Mouse (Mus musculus): ENCODE measurements around the gene Ccdc103.

Ccdc103 gene

DNA sequence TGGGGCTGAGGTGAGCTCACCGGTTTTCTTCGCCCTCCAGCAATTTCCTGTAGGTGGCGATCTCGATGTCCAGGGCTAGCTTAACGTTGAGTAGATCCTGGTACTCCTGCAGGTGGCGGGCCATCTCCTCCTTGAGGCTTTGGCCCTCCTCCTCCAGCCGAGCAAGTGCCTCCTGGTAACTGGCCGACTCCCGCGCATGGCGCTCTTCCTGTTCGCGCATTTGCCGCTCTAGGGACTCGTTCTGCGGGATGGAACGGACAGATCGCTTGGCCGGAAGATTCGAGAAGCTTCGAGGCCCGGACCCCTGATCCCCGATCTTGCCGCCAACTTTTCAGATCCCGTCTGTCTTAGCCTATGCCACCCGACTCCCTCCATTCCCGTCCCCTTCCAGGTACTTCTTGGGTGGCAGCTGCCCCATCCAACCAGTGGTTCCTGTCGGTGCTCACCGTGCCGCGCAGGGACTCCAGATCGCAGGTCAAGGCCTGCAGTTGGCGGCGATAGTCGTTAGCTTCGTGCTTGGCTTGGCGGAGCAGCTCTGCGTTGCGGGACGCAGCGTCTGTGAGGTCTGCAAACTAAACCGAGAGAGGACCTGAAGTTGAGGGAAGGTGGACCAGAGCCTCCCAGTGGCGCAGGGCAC lies 12.1 kb downstream of the Ccdc103 start:
- DNase-seq, result peak; percentile 88 to 89

- no peak for DNase-seq
These were observed 13.7 kb downstream of the Ccdc103 start for GRCm38 (mm10) chr11:102894716-102895115.

DNA sequence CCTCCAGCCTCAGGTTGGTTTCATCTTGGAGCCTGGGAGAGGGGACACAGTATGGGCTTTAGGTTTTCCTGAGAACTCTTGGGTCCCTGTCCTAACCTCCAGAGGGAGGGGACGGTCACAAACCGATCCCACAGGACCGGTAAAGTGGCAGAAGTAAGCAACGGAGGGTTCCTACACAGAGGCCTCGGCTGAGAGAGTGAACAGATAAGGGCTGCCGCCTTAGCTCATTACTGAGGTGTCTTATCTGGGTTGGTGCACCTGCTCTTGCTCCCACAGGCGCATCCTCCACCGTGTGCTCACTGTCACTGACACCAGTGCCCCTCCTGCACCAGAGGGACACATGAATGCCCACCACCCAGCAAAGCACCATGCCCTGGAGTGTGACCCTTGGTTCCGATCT lies 14.8 kb downstream of the Ccdc103 start:
- no peak for DNase-seq

- DNase-seq, result no peak
These were observed 15.6 kb downstream of the Ccdc103 start for GRCm38 (mm10) chr11:102896641-102897040.

DNA sequence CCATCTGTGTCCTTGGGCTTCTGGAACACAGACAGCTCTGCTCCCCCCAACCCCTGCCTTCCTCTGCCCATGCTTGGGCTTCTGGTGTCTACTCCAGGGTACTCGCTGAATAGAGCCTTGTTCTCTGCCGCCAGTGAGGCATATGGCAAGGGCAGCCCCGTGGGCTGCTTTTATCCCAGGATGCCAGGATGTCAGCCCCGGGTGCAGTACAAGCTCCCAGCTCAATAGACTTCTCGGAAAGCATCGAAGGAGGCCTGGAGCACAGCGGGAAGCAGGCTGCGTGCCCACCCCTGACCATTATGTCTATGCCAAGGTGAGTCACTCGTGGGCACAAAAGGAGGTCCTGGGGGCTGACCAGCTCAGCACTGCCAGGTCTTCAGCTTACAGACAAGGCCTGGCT lies 17.4 kb downstream of the Ccdc103 start:
- DNase-seq, result no peak

DNA sequence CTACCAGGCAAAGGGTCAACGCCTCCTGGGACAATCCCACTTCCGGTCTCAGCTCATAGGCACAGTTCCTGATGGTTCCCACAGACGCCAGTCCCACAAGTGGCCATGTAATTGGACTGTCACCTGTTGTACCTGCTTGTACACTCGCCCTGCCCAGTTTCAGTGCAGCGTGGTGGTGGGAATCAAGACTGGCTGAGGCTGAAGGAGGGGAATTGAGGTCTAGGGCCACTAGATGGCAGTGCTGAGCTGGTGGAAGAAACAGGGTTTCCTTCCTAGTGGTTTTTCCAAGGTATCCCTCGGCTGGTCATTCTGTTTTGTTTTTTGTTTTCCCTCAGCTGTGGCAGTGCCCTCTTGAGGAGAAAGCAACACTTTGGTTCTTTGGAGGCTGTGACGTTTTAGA lies 19.8 kb downstream of the Ccdc103 start, which contains the start of gene Gfap:
TSS of gene Gfap (minus strand) at position 150 of the 400 bp plus-strand sequence.
- DNase-seq, result peak; percentile 67 to 90

DNA sequence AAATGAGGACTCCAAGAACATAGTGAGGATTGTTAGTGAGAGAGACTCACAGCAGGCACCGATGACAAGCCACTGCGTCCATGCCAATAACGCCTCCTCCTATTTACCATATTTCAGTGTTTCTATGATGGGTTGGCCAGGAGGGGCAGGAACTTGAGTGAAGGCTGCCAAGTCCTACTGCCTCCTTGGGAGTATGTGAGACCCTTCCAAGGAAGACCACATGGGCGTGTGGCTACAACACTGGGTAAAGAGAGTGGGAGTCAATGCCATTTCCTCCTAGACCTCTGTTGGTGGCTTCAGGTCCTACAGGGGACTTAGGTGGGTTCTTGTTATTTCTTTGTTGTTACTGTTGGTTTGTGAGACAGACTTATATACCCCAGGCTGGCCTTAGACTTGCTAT lies 20.2 kb downstream of the Ccdc103 start:
- no peak for DNase-seq

DNA sequence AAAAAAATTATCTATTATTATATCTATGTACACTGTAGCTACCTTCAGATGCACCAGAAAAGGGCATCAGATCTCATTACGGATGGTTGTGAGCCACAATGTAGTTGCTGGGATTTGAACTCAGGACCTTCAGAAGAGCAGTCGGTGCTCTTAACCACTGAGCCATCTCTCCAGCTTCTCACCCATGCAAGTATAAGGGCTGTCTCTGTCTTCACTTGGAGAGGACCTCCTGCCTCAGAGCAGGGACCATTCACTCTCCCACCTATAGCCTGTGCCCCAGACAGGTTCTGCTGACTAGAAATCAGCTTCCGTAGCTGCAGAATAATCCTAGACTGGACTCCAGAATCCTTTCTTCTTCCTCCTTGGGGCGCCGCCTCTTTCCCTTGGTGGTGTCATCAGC lies 21.1 kb downstream of the Ccdc103 start:
- DNase-seq, result no peak

DNA sequence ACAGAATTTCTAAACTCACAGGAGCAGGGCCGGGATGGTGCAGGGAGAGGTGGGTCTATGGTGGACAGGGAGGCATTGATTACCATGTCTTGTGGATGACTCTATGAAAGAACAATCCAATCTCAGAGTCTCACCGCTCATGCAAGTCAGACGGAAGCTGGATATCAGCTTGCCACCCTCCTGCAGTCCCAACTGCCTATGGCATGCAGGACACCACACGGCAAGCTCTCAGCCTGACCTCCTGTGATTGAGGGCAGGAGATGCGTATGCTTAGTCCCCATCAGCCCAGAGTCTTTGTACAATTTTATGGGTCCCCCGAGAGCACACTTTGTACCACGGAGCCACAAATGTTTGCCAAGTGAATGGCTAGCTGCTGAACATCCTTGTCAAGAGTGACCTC lies 22.6 kb downstream of the Ccdc103 start:
- no peak for DNase-seq

GRCm38 (mm10) chr11:102911376-102911775 lies 30.4 kb downstream of the Ccdc103 start:
- DNase-seq, result no peak

GRCm38 (mm10) chr11:102915380-102915779 lies 34.4 kb downstream of the Ccdc103 start:
- DNase-seq, result no peak

- DNase-seq, result no peak
These were observed 37.1 kb downstream of the Ccdc103 start for GRCm38 (mm10) chr11:102918077-102918476.

GRCm38 (mm10) chr11:102921491-102921890 lies 40.5 kb downstream of the Ccdc103 start:
- no peak for DNase-seq

- DNase-seq, result peak; percentile 97
These were observed 43.8 kb downstream of the Ccdc103 start, which contains the start of gene Kif18b for GRCm38 (mm10) chr11:102924557-102925350. Kif18b (minus strand) TSS chr11:102925124.

GRCm38 (mm10) chr11:102925351-102925717 lies 44.3 kb downstream of the Ccdc103 start:
- no peak for DNase-seq

DNA sequence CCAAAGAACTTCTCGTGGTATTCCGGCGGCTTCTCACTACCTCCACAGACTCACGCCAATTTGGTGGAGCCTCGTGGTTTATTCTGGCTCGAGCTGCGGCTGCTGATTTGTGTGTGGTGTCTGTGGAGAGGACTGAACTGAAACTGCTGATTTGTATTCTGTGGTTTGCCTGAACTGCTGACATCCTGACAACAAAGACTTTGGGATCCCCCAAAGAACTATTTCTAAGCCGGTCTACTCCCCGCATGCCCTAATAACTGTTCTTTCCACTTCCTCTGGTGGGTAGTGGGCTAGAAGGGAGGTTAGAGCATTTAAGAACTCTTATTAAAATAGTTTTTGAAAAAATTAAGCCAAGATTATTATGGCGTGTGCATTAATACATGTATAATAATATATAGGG lies 49.7 kb downstream of the Ccdc103 start:
- DNase-seq, result no peak
